Mouse (Mus musculus) heart, embryonic 13.5 days (tissue): ENCODE data around the gene Olfr69. TPM values are rescaled to one million over a fixed set of nuclear protein-coding genes. Genes with fewer than 3 reads are reported as not detected.
"Not testable (repeated sequence)": the region's sequence is repeated elsewhere in the genome, so short reads cannot be mapped to it uniquely, and the experiment has no call there.

Source experiments
- ATAC-seq: fragments of 200-750 bp; cut with Nextera tagmentation; 2 replicates; pipeline ENCODE4 v1.8.0; 2017; ENCODE audit warnings: moderate TSS enrichment; ENCODE audit not compliant: insufficient number of reproducible peaks, low FRiP score, low TSS enrichment; ENCODE audit errors: extremely low read depth
- H3K27ac ChIP-seq: fragments of 300-500 bp; sonication (generic); replicated peaks from 2 replicates; pipeline ENCODE4 v1.5.1; 2015; ENCODE audit warnings: moderate library complexity, mild to moderate bottlenecking, inconsistent platforms
- H3K27me3 ChIP-seq: fragments of 300-500 bp; sonication (generic); replicated peaks from 2 replicates; pipeline ENCODE4 v1.6.1; 2015; ENCODE audit warnings: mild to moderate bottlenecking, inconsistent platforms
- H3K36me3 ChIP-seq: fragments of 300-500 bp; sonication (generic); 2 replicates; pipeline ENCODE4 v1.6.1; 2015; ENCODE audit warnings: mild to moderate bottlenecking, inconsistent platforms
- H3K4me1 ChIP-seq: fragments of 300-500 bp; sonication (generic); 2 replicates; pipeline ENCODE4 v1.6.1; 2015; ENCODE audit warnings: inconsistent platforms
- H3K4me2 ChIP-seq: fragments of 300-500 bp; sonication (generic); 2 replicates; pipeline ENCODE4 v1.6.1; 2015; ENCODE audit warnings: inconsistent platforms, mild to moderate bottlenecking, moderate library complexity
- H3K4me3 ChIP-seq: fragments of 300-500 bp; sonication (generic); 2 replicates; pipeline ENCODE4 v1.5.1; 2015; ENCODE audit warnings: moderate library complexity, mild to moderate bottlenecking, inconsistent platforms
- H3K9ac ChIP-seq: fragments of 300-500 bp; sonication (generic); 2 replicates; pipeline ENCODE4 v1.6.1; 2015; ENCODE audit warnings: inconsistent platforms, mild to moderate bottlenecking, moderate library complexity
- H3K9me3 ChIP-seq: fragments of 300-500 bp; sonication (generic); 2 replicates; pipeline ENCODE4 v1.6.1; 2016; ENCODE audit warnings: inconsistent platforms
- WGBS: fragments of 180-500 bp; shearing (Covaris S2); methylation state at CpG from one replicate; pipeline ENCODE4 v1.1.7; 2015; ENCODE audit warnings: mixed read lengths; 5-methylcytosine and 5-hydroxymethylcytosine counted together
- polyA plus RNA-seq: library from polyadenylated mRNA; unstranded; fragments of >200 nt; fragmentation: Nextera tagmentation; extraction: Ambion mirVana; gene quantifications from 2 replicates; pipeline ENCODE4 v1.2.1, GENCODE M21; 2015

The Olfr69 gene
- polyA plus RNA-seq, 1 experiment from 2014 or later: not detected

GRCm38 (mm10) chr7:103806856-103807255, 35.5 kb upstream of the Olfr69 start:
- Histone ChIP-seq H3K4me2 (no peak overlapping the region), H3K27ac (no peak overlapping the region), H3K9me3 (0 out of 2 replicates have a peak, but pooled peaks cover 2% of the 10 kb centered on the region), H3K4me1 (peaks cover 9% of the 10 kb centered on the region), H3K9ac (no peak overlapping the region), H3K36me3 (no peaks in the 10 kb centered on the region), H3K27me3 (no peaks in the 10 kb centered on the region), H3K4me3 (no peak overlapping the region)
- WGBS: 63% methylated on average over 1 of the region's 1 CpGs
- ATAC-seq: no peak

DNA sequence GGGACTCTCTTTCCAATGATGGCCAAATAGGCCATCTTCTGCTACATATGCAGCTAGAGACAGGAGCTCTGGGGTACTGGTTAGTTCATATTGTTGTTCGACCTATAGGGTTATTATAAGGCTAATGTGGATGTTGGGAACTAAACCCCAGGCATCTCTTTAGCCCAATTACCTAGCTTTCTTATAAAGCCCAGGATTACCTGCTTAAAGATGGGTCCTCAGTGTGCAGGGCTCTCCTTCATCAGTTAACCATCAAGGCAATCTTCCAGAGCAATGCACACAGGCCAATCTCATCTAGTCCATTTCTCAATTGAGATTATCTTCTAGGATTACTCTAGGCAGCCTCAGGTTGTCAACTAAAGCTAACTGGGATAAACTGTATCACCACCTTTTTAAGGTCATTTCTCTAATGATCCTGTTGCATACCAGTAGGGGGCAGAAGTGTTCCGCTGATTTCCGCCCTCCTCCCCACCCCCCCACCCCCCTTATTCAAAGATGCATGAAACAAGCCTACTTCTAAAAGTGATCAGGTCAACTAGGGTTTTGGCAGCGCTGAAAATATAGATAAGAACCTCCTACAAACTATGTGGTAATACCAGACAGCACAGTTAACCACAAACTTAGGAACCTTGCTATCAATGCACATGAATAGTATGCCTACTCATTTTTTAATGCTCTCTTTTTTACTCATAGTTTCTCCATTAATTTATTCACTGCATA, 21.4 kb upstream of the Olfr69 start:
- Histone ChIP-seq H3K4me2 (no peak overlapping the region), H3K27me3 (no peaks in the 10 kb centered on the region), H3K4me1 (no peaks in the 10 kb centered on the region), H3K36me3 (no peaks in the 10 kb centered on the region), H3K27ac (no peak overlapping the region), H3K4me3 (no peak overlapping the region), H3K9ac (no peak overlapping the region), H3K9me3 (no peaks in the 10 kb centered on the region)
- WGBS: 22% methylated on average over 4 of the region's 4 CpGs
- ATAC-seq: no peak; the same call in 1 of the 2 replicates

DNA sequence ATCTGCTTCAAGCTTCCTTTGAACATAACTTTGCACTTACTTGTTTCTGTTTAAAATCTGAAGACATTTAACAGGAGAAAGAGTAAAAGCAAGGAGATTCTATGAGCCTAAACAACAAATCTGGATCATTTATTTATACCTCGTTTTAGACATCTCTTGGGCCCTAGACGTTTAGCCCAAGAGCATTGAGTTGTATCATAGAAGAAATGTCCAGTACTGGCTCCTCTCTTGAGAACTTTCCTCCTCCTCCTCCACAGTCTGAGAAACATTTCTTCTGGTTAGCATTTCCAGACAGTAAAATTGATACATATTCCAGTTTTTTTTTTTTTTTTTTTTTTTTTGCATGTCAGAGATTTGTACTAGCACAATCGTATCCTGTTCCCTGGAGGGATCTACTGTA, 20.3 kb upstream of the Olfr69 start, which contains the start of gene Olfr67:
Olfr67 (minus strand) TSS at position 101 of the 400 bp plus-strand sequence.
- H3K4me2 ChIP-seq: no peak within 1 kb of the TSS
- no peak for ATAC-seq

DNA sequence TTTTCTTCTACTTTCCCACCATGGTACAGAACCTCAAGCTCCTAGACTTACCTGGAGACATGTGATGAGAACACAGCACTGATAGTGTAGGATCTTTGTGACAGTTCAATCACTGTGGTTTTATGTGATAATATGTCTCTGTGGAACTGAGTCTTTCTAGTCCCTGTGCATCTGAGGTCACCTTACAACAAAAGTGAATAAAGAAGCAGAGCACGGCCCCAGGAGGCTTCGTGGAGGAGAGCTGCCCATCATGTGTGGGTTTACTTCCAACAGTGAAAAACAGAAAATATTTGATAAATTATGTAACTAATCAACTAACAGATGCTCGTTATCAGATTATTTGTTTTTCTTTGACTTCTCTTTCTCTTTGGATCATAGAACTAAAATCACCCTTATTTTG, 8.2 kb upstream of the Olfr69 start, which contains the start of gene Olfr68:
Olfr68 (minus strand) TSS at position 101 of the 400 bp plus-strand sequence.
- ATAC-seq: no peak
- Histone ChIP-seq H3K9ac (no peak within 1 kb of the TSS), H3K36me3 (no peaks in the 10 kb centered on the region), H3K27ac (no peak within 1 kb of the TSS), H3K27me3 (no peaks in the 10 kb centered on the region), H3K4me2 (no peak within 1 kb of the TSS), H3K9me3 (no peaks in the 10 kb centered on the region), H3K4me1 (no peaks in the 10 kb centered on the region), H3K4me3 (no peak within 1 kb of the TSS)
- WGBS: 70% methylated on average over 3 of the region's 3 CpGs

More for the DNA sequence above, 20.3 kb upstream of the Olfr69 start, which contains the start of gene Olfr67:
- Histone ChIP-seq H3K36me3 (no peaks in the 10 kb centered on the region), H3K4me1 (no peaks in the 10 kb centered on the region), H3K4me3 (no peak within 1 kb of the TSS), H3K27me3 (no peaks in the 10 kb centered on the region), H3K9me3 (no peaks in the 10 kb centered on the region), H3K9ac (no peak within 1 kb of the TSS), H3K27ac (no peak within 1 kb of the TSS)
- 64% methylated on average over 3 of the region's 3 CpGs for WGBS

GRCm38 (mm10) chr7:103777652-103778051, 6.3 kb upstream of the Olfr69 start:
- not testable (repeated sequence) for H3K4me2 ChIP-seq, H3K36me3 ChIP-seq, H3K9me3 ChIP-seq, H3K4me3 ChIP-seq, H3K27ac ChIP-seq, H3K27me3 ChIP-seq, ATAC-seq, H3K9ac ChIP-seq, H3K4me1 ChIP-seq
- 57% methylated on average over 4 of the region's 4 CpGs for WGBS

DNA sequence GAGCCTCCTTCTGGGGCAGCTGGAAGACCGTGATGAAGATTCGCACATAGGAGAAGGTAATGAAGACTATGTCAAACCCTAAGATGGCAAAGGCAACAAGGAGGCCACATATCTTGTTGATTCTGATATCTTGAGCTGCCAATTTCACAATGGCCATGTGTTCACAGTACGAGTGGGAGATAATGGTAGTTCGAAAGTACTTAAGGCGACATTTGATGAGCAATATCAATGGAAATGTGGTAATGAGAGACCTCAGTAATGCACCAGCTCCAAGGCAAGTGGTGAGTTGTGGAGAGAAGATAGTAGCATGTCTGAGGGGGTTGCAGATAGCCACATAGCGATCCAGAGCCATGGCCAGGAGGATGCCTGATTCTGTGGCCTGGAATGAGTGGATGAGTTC, 3.7 kb downstream of the Olfr69 start:
- H3K4me1 ChIP-seq, ATAC-seq, H3K4me2 ChIP-seq, H3K9ac ChIP-seq, H3K9me3 ChIP-seq, H3K36me3 ChIP-seq, H3K4me3 ChIP-seq, H3K27ac ChIP-seq, H3K27me3 ChIP-seq: not testable (repeated sequence)
- WGBS: 70% methylated on average over 6 of the region's 6 CpGs

GRCm38 (mm10) chr7:103762212-103762611, 9.2 kb downstream of the Olfr69 start:
- not testable (repeated sequence) for H3K9ac ChIP-seq, H3K27me3 ChIP-seq, H3K4me2 ChIP-seq, H3K4me1 ChIP-seq, H3K4me3 ChIP-seq, H3K27ac ChIP-seq, H3K36me3 ChIP-seq, ATAC-seq, H3K9me3 ChIP-seq
- WGBS: 80% methylated on average over 6 of the region's 6 CpGs

- no peaks in the 10 kb centered on the region for H3K4me1 ChIP-seq
- H3K36me3 ChIP-seq: no peaks in the 10 kb centered on the region
- 40% methylated on average over 2 of the region's 2 CpGs for WGBS
- H3K27ac ChIP-seq: no peak within 1 kb of the TSS
- no peaks in the 10 kb centered on the region for H3K9me3 ChIP-seq
- H3K4me3 ChIP-seq: no peak within 1 kb of the TSS
- no peak within 1 kb of the TSS for H3K4me2 ChIP-seq
- no peaks in the 10 kb centered on the region for H3K27me3 ChIP-seq
- no peak for ATAC-seq
- no peak within 1 kb of the TSS for H3K9ac ChIP-seq
Measured at GRCm38 (mm10) chr7:103757233-103757632, 14.2 kb downstream of the Olfr69 start, which contains the start of gene Olfr630. Gene Olfr630, minus strand, starts transcription at chr7:103757333.

- no peak within 1 kb of the TSS for H3K4me2 ChIP-seq
- no peak within 1 kb of the TSS for H3K9ac ChIP-seq
- no peak within 1 kb of the TSS for H3K27ac ChIP-seq
- H3K4me1 ChIP-seq: no peaks in the 10 kb centered on the region
- WGBS: 60% methylated on average over 2 of the region's 2 CpGs
- no peak for ATAC-seq
- no peak within 1 kb of the TSS for H3K4me3 ChIP-seq
- H3K27me3 ChIP-seq: no peaks in the 10 kb centered on the region
- no peaks in the 10 kb centered on the region for H3K36me3 ChIP-seq
- 0 out of 2 replicates have a peak, but pooled peaks cover 5% of the 10 kb centered on the region for H3K9me3 ChIP-seq
Measured at GRCm38 (mm10) chr7:103744843-103745242, 26.6 kb downstream of the Olfr69 start, which contains the start of gene Olfr629. Gene Olfr629, minus strand, starts transcription at chr7:103744943.

DNA sequence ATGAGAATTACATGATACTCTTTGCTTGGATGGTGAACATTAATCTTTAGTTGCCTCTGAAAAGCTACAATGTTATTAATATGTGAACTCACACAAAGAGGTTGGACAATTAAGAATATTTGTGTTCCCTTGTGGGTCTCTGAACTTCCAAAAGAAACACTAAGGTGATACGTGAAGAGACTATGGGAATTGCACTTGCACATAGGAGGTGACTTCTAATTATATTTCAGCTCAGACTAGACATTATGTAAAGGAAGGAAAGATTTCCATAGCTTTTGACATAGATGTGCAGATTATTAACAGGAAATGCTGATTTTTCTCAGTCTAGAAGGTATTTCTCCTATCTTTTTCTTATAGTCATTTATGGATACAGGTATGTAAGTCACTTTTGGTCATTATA, 41.3 kb downstream of the Olfr69 start, which contains the start of gene Olfr628:
Olfr628 (plus strand) TSS at position 301 of the 400 bp plus-strand sequence.
- no peak within 1 kb of the TSS for H3K9ac ChIP-seq
- no peaks in the 10 kb centered on the region for H3K27me3 ChIP-seq
- ATAC-seq: no peak
- 83% methylated on average over 1 of the region's 1 CpGs for WGBS
- no peak within 1 kb of the TSS for H3K27ac ChIP-seq
- no peaks in the 10 kb centered on the region for H3K4me1 ChIP-seq
- no peak within 1 kb of the TSS for H3K4me3 ChIP-seq
- no peaks in the 10 kb centered on the region for H3K9me3 ChIP-seq
- no peak within 1 kb of the TSS for H3K4me2 ChIP-seq
- H3K36me3 ChIP-seq: no peaks in the 10 kb centered on the region

DNA sequence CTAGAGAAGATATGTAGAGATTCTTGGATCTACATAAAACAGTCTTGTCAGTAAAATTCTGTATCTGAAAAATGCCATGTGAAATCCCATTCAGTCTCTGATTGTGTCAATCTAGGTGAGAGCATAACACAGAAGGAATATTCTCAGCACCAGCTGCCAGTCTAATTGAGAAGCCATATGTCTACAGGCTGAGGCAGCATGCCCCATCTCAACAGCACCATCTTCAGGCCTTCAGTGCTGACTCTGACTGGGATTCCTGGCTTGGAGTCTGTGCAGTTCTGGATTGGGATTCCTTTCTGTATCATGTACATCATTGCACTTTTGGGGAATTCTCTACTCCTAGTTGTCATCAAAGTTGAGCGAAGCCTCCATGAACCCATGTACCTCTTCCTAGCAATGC, 55.0 kb downstream of the Olfr69 start:
- ATAC-seq, H3K27me3 ChIP-seq, H3K4me1 ChIP-seq, H3K4me3 ChIP-seq, H3K9ac ChIP-seq, H3K9me3 ChIP-seq, H3K27ac ChIP-seq, H3K4me2 ChIP-seq, H3K36me3 ChIP-seq: not testable (repeated sequence)
- WGBS: 88% methylated on average over 1 of the region's 1 CpGs
